Mouse (Mus musculus) spleen, postnatal 4 days (tissue): ENCODE data around the gene Colgalt2.
"Not testable (repeated sequence)": the region's sequence is repeated elsewhere in the genome, so short reads cannot be mapped to it uniquely, and the experiment has no call there.

Experiments used
- DNase-seq, 2 experiments: peaks; one replicate each; pipeline ENCODE4 v3.0.0; 2022; ENCODE audit warnings: low spot score in 2 of 2

Gene Colgalt2

GRCm38 (mm10) chr1:152416306-152416904 is 16.8 kb downstream of the Colgalt2 start:
- DNase-seq = no peak

- no peak for DNase-seq
Measured at GRCm38 (mm10) chr1:152417602-152418001, 18.0 kb downstream of the Colgalt2 start.

- no peak for DNase-seq
Measured at GRCm38 (mm10) chr1:152422295-152422694, 22.7 kb downstream of the Colgalt2 start.

DNA sequence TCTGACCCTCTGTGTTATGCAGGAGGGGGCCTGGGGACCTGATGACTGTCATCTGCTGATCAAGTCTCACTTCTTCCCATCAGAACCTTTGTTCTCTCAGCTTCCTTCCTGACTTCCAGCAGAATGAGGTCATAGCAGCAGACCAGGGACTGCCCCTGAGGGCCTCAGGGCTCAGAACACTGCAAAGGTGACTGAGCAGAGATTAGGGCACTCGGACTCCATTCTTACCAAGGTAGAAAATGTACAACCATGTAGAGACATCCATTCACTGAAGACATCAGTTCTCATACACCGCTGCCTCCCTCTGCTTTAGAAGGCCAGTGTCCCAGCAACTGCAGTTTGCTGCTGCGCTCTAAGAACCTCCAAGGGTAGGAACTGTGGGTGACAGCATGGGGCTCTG is 23.4 kb downstream of the Colgalt2 start:
- no peak for DNase-seq

DNA sequence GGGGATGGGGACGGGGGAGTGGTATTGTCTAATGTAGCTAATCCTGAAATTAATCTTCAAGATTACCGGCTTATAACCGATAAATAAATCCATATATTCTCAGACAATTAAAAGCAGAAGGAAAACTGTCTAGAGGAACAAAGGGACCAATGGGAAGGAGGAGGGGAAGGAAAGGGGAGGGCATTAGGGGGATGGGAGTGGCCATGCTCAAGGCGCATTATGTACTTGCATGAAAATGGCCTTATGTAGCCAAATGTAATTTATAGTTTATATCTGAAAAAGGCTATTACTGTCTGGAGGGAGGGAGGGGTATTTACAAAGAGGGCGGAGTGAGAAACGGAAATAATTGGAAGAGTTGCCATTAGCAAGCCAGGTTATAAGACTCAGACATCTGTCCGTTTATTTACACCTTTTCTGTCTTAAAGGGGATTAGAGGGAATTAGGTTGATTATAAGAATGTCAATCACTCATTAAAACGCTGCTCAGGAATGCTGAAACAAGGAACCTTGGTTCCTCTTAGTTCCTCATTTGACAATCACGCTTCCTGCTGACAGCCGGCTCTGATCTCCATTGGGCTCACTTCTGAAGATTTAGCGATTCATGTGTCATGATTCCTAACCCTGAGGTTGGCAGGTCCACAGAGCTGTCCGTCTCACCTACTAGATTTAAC is 28.4 kb downstream of the Colgalt2 start:
- DNase-seq = no peak

- no peak for DNase-seq
Measured at GRCm38 (mm10) chr1:152429805-152430204, 30.2 kb downstream of the Colgalt2 start.

- no peak for DNase-seq
Measured at GRCm38 (mm10) chr1:152434166-152434565, 34.5 kb downstream of the Colgalt2 start.

DNA sequence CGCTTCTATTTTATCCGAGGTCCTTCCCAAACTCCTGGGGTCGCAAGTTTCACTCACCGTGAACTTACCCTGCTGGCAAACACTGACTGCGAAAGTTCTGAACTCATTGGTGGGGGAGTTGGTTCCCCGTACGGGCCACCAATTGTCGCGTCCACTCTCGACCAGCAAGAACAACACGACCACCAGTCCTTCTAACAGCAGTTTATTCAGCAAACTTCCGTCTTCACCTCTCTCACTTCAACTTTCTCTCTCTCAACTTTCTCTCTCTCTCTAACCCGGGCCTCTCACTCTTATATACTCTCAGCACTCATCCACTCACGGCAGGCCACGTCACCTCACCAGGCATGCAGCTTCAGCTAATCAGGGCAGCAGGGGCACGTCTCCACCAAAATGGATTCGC is 37.9 kb downstream of the Colgalt2 start:
- not testable (repeated sequence) for DNase-seq

GRCm38 (mm10) chr1:152439408-152439807 is 39.8 kb downstream of the Colgalt2 start:
- no peak for DNase-seq

DNA sequence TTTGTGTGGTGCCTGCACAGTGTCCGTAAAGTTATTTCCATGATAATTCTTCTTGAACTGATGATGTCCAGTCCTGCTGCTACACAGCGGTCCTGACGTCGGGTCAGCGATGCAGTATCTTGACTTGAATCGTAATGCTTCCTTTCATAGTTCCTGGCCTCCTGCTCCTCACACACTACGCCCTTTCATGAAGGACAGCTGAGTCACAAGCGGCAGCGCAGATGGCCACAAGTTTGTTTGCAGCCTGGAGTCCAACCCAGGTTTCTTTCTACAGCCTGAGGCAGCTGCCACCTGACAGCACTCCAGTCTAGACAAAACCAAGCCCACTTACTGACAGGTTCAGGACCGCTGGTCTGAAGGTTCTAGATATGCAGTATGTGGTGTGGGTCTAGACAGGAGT is 40.2 kb downstream of the Colgalt2 start:
- peak in 1 of 2 experiments; percentile 47 for DNase-seq

GRCm38 (mm10) chr1:152444630-152445029 is 45.0 kb downstream of the Colgalt2 start:
- no peak for DNase-seq

DNA sequence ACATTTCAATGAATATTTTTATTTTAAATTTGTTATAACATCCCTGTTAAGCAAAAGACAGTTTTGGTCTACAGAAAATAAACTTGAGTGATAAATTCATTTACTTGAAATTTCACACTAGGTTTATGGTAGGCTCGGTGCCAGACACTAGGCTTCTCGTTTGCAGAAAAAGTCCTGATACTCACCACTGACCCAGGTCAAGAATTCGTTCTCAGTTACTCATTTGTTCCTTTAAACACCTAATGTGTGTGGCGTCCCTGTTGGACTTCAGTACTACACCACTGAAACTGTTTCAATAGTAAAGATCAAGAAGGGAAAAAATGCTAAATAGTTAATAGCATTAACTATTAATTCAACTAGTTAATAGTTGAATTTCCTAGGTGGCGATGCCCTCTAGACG is 46.3 kb downstream of the Colgalt2 start:
- DNase-seq = no peak

DNA sequence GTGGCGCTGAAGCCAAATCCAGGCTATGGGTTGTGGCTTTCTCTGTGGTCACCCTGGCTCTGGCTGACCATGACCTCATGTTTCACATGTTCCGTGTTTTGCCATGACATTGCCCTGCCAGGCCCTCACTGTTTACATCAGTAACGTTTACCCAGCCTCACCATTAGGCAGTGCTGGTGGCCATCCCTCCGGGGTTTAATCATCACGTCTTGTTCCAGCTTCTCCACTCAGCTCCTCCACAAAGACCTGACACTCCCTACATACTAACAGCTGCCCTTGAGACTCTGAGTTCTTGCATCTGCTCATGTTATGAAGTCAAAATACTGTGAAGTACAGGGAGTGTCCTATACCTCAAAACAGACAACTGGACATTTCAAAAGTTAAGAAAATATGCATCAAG is 54.9 kb downstream of the Colgalt2 start:
- no peak for DNase-seq

DNA sequence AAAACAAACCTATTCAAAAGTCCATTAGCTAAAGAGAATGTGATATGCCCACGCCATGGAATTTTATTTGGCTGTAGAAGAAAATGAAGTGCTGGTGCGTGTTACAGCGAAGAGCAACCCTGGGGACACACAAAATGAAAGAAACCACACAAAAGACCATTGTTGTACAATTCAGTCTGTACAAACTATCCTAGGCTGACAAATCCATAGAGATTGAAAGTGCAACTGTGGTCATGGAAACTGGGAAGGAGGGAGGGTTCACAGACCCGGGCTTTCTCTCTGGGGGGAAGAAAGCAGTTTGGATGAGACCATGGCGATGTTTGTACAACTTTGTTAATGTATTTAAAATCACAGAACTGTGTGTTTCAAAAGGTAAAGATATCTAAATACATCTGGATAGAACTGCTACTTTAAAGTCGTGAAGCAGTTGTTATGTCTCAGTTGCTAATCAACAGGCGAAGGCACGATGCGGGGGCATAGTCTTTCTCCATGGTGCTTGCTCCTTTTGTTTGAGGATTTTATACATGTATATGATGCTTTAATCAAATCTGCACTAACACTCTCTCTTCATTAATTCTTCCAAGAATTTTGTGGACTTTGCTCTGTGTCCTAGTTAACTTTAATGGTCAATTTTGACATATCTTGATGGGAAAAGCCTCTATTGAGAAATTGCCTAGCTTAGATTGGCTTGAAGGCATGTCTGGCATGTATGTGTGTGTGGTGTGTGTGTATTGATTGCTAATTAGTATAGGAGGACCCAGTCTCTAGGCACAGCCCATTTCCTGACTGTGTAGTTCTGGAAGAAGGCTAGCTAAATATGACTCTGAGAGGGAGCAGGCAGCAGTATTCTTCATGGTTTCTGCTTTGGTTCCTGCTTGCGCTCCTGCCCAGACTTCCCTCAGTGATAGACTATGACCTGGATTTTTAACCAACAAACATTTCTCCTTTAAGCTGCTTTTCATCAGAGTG is 55.9 kb downstream of the Colgalt2 start:
- no peak for DNase-seq

GRCm38 (mm10) chr1:152456266-152456665 is 56.6 kb downstream of the Colgalt2 start:
- DNase-seq = no peak

- DNase-seq = no peak
Measured at GRCm38 (mm10) chr1:152457596-152457995, 58.0 kb downstream of the Colgalt2 start.

DNA sequence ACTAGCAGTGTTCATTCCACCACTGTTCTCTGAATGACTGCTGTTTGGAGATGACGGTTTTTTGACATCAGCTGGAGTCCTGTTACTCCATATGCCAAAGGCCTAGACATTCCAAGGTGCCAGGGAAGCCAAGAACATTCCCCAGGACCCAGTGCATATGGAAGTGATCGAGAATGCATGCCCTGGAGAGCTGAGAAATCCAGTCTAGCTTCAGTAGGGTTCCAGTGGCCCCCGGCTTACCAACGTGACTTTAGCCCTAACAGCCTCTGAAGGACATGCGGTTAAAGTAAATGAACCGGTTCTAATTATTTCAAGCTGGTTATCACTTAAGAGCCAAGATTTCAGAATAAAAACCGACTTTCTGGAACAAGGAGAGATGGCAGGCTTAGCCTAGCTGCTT is 59.4 kb downstream of the Colgalt2 start:
- DNase-seq = no peak

DNA sequence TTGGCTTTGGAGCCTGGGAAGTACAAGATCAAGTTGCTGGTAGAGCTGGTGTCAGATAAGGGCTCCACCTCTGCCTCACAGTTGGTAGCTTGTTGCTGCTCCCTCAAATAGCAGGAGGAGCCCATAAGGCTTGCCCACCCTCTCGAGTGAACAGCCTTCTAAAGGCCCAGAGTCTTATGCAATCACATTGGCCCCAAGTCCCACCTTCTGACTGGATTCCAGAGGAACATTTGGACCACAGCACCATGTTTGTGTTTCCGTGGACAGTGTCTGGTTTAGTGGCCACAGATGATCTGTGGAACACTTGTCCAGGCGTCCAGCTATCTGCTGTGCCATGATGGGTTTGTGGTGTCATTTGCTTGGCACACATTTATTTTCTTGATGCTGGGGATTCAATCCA is 61.3 kb downstream of the Colgalt2 start:
- DNase-seq = no peak

DNA sequence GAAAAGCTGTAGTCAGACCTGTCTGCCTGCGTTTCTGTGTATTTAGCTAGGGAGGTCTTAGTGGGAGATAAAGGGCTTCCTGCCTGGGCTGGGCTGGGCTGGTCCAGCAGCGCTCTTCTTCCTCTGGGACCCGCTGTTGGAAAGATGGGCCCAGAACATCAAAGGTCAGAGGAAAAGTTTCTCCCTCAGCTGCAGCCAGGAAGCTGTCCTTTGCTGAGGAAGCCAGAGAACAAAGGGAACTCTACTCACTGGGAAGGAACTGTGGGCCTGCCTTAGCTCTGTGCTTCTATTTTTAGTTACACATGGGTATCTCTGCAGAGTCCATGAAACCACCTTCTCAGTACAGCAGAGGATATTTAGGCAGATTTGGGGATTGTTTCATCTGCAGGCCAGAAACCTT is 62.2 kb downstream of the Colgalt2 start:
- DNase-seq = no peak

DNA sequence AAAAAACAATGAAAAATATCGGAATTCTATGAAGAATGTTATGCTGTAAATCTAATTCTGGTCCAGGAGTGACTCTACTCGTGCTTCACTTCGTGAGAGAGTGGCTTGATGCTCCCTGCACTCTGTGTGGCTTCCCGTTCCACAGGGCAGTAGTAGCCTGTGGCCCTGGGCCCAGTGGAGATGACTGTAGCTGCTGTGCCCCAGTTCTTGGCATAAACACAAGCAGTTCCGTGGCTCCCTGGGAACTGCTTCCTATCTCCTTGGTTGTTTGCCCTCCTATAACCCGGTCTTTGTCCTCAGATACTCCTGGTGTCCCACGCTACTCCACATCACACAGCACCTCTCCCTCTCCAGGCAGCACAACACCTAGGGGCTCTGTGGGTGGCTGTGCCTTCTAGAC is 62.7 kb downstream of the Colgalt2 start:
- DNase-seq = no peak

DNA sequence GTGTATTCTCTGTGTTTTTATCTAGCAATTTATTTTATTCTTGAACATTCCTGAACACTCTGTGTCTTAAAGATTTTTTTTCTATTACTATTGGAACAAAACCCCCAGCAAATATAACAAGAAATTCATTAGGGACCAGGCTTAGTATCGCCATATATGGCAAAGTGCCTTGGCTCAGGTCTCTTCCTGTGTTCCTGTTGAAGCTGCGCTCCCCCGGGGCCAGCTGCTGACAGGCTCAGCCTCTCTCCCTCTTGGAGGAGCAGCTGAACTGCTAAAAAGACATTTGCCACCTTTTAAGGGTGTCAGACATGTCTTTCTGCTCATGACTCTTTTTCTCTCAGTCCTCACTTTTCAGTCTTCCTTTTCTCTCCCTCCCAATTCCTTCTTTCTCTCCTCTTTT is 66.7 kb downstream of the Colgalt2 start:
- DNase-seq = no peak

DNA sequence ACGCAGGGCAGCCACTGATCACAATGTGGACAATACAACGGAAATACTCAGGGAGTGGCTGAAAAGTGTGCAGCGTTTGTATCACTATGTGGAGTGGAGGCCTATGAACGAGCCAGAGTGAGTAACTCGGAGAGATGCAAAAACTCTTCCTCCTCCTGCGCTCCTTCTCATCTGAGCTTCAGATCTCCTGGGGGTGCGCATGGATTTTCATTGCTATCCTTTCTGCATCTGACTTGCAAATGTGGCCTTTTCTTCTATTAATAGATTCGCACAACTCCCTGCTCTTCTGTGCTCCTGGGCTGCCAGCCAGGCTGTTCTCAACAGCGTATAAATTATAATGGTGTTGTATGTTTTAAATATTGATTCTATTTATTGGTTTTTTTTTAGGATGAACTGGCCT is 68.8 kb downstream of the Colgalt2 start:
- no peak for DNase-seq

DNA sequence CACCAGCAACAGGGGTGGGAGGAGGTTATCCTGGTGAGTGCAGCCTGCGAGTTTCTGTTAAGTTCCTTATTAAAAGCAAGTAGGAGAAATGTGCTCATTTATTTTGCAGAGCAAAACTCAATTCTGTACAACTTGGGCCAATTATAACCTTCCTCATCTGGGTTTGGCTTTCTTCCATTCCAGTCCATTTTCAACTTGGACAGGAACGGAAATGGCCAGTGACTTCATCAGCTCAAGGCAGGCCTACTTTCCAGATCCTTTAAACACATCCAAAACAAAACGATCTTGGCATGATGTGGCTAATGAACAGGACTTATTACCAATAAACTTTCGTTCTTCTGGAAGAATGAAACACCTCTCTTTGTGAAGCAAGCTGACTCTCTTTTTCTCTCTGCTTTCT is 76.5 kb downstream of the Colgalt2 start:
- DNase-seq = peak in 1 of 2 experiments; percentile 35
